Mouse (Mus musculus) hindbrain, embryonic 14.5 days (tissue): ENCODE measurements at regions not wholly inside any gene's neighbourhood (a gene's known extent, or its start where the extent isn't known, plus 50 kb on each side); places are given as distances from the start of the nearest gene placed in this dataset.

Experiments used
- ATAC-seq: fragments of 200-750 bp; cut with Nextera tagmentation; 2 replicates; pipeline ENCODE4 v1.8.0; 2017; ENCODE audit warnings: moderate number of reproducible peaks, mild to moderate bottlenecking, moderate TSS enrichment, moderate library complexity; ENCODE audit not compliant: low FRiP score
- DNase-seq: peaks from one replicate; pipeline ENCODE4 v3.0.0-alpha.2; 2015; ENCODE audit warnings: low spot score
- H3K27ac ChIP-seq: fragments of 300-500 bp; sonication (generic); 2 replicates; pipeline ENCODE4 v1.5.1; 2014; ENCODE audit warnings: mild to moderate bottlenecking, moderate library complexity
- H3K27me3 ChIP-seq: fragments of 300-500 bp; sonication (generic); 2 replicates; pipeline ENCODE4 v1.6.1; 2014; ENCODE audit warnings: mild to moderate bottlenecking, low read length, mixed read lengths; ENCODE audit not compliant: control insufficient read depth, insufficient read depth
- H3K36me3 ChIP-seq: fragments of 300-500 bp; sonication (generic); replicated peaks from 2 replicates; pipeline ENCODE4 v1.6.1; 2014; ENCODE audit not compliant: control insufficient read depth, insufficient read depth
- H3K4me1 ChIP-seq: fragments of 300-500 bp; sonication (generic); replicated peaks from 2 replicates; pipeline ENCODE4 v1.6.1; 2014; ENCODE audit warnings: antibody characterized with exemption, low read length, mixed read lengths; ENCODE audit not compliant: control insufficient read depth, insufficient read depth
- H3K4me2 ChIP-seq: fragments of 300-500 bp; sonication (generic); replicated peaks from 2 replicates; pipeline ENCODE4 v1.6.1; 2014; ENCODE audit warnings: mild to moderate bottlenecking, moderate library complexity
- H3K4me3 ChIP-seq: fragments of 300-500 bp; sonication (generic); replicated peaks from 2 replicates; pipeline ENCODE4 v1.5.1; 2014; ENCODE audit warnings: mild to moderate bottlenecking, low read length
- H3K9ac ChIP-seq: fragments of 300-500 bp; sonication (generic); 2 replicates; pipeline ENCODE4 v1.6.1; 2014
- H3K9me3 ChIP-seq: fragments of 300-500 bp; sonication (generic); 2 replicates; pipeline ENCODE4 v1.6.1; 2016; ENCODE audit warnings: low read length; ENCODE audit not compliant: control insufficient read depth
- WGBS: fragments of 180-500 bp; shearing (Covaris S2); extraction: QIAGEN DNeasy Blood & Tissue Kit; methylation state at CpG from one replicate; pipeline ENCODE4 v1.1.7; 2014; 5-methylcytosine and 5-hydroxymethylcytosine counted together

DNA sequence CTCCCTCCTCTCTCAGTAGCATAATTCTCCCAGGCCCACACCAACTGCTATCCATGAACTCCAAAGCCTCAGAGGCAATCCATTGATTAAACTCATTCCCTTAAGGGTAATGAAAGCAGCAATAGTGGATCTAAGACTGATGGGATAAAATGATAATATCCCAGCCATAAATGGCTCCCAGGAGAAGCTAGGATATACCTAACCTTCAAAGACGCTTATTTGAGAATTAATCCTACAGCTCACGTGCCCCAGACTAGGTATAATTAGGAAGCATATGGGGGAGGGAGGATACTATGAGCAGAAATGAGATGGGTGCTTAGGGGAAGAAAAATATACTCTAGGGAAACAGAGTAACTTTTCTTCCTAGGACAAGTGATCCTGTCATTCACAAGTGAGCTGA lies 52.8 kb upstream of the Rnf32 start:
- 67% methylated on average over 2 of the region's 2 CpGs for WGBS
- Histone ChIP-seq H3K4me2 (no peak overlapping the region), H3K27me3 (no peaks in the 10 kb centered on the region), H3K9me3 (no peaks in the 10 kb centered on the region), H3K4me3 (no peak overlapping the region), H3K27ac (no peak overlapping the region), H3K9ac (no peak overlapping the region), H3K4me1 (no peaks in the 10 kb centered on the region), H3K36me3 (no peaks in the 10 kb centered on the region)
- ATAC-seq (no peak), DNase-seq (no peak)

DNA sequence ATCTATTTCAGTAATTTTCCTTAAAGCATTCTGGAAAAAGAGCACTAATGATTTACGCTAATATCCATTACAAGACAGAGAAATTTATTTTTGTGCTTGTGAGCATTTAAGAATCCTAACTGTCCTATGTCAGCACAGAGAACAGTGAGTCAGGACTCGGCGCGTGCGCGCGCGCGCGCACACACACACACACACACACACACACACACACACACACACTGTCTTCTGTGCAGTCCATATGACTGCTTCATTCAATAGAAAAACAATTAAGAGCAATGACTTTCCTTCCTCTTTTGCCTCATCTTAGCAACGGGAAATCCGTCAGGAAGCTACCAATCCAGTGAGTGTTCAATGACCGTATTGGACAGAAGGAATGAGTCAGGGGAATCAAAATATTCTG lies 53.3 kb upstream of the Rnf32 start:
- Histone ChIP-seq H3K4me2 (no peak overlapping the region), H3K9ac (no peak overlapping the region), H3K36me3 (no peaks in the 10 kb centered on the region), H3K27me3 (no peaks in the 10 kb centered on the region), H3K27ac (no peak overlapping the region), H3K4me1 (no peaks in the 10 kb centered on the region), H3K4me3 (no peak overlapping the region), H3K9me3 (no peaks in the 10 kb centered on the region)
- ATAC-seq (no peak), DNase-seq (no peak)
- WGBS = 86% methylated on average over 13 of the region's 13 CpGs

DNA sequence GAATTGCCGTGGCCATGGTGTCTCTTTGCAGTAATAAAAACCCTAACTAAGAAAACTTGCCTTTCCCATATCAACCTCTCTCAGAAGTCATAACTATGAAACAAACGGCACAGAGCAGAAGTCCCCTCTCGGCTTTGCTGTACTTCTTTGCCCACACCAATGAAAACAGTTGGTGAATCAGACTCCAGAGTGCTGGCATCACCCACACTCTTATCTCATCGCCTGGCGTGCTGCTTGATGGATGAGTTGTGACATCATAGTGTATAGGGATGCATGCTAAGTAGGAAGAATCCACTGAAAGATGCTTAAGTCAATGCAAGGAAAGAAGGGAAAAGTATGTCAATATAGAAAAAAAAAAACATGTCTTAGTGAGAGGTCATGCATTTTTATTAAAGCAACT lies 58.3 kb upstream of the Rnf32 start:
- 77% methylated on average over 5 of the region's 5 CpGs for WGBS
- no peak for ATAC-seq
- Histone ChIP-seq H3K4me1 (no peaks in the 10 kb centered on the region), H3K27ac (no peak overlapping the region), H3K27me3 (no peaks in the 10 kb centered on the region), H3K9me3 (no peaks in the 10 kb centered on the region), H3K4me2 (no peak overlapping the region), H3K9ac (no peak overlapping the region), H3K36me3 (no peaks in the 10 kb centered on the region), H3K4me3 (no peak overlapping the region)
- DNase-seq = no peak

DNA sequence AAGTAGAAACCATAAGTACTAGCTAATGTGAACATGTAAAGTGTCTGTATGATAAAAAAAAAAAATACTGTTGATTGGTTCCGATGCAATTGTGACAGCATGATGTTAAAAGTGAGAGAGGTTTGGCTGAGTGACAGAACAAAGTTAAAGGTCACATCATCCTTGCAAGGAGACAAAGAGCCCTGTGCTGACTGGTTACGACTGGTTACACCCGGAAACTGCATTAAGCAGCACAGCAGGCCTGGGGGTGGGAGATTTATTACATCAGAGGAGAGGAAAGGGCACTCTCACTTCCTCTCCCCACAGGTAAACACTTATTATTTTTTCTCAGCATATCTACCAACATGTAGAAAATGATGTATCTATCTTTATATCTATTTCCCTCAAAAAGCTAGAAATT lies 63.5 kb upstream of the Rnf32 start:
- no peaks in the 10 kb centered on the region for H3K4me1 ChIP-seq
- H3K27ac ChIP-seq = no peak overlapping the region
- 8% methylated on average over 3 of the region's 3 CpGs for WGBS
- ATAC-seq = no peak
- H3K4me3 ChIP-seq = no peak overlapping the region
- no peak overlapping the region for H3K9ac ChIP-seq
- DNase-seq = no peak
- H3K27me3 ChIP-seq = no peaks in the 10 kb centered on the region
- no peaks in the 10 kb centered on the region for H3K9me3 ChIP-seq
- no peak overlapping the region for H3K4me2 ChIP-seq
- no peaks in the 10 kb centered on the region for H3K36me3 ChIP-seq

DNA sequence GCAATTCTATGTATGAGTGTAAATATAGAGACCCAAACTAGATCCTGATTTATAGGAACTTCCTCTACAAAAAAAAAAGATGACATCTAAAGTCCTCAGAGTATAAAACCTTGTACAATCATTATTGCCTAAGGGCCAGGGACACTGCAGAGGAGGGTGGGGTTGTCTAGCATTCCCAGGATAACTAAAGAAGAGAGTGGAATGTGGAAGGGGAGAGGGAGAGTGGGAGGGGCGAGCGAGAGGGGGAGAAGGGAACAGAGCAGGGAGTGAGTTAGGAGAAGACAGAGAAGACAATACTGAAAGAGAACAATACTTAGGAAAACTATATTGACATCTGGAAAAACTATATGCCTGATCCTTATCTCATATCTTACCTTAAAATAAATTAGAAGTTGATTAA lies 64.0 kb upstream of the Rnf32 start:
- DNase-seq (no peak), ATAC-seq (no peak)
- Histone ChIP-seq H3K27me3 (no peaks in the 10 kb centered on the region), H3K4me1 (no peaks in the 10 kb centered on the region), H3K9me3 (no peaks in the 10 kb centered on the region), H3K4me2 (no peak overlapping the region), H3K9ac (no peak overlapping the region), H3K4me3 (no peak overlapping the region), H3K36me3 (no peaks in the 10 kb centered on the region), H3K27ac (no peak overlapping the region)
- WGBS = 4% methylated on average over 2 of the region's 2 CpGs

DNA sequence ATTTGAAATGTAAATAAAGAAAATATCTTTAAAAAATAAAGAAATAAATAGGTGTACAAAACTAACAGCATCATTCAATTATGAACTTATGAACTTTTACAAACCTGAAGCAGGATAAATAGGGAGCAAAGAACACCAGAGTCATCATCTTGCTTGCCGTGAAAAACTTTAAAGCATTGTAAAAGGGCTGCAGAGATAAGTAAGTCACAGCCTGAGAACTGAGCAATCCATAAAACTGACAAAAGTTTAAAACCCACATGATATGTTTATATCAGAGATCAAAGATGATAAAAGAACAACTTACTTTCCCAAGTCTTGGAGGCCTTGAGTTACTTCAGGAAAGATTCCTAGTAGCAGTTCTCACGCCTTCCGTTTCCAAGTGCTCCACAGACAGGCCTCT lies 66.1 kb upstream of the Rnf32 start:
- no peak for ATAC-seq
- no peak overlapping the region for H3K9ac ChIP-seq
- H3K4me1 ChIP-seq = no peaks in the 10 kb centered on the region
- 97% methylated on average over 3 of the region's 3 CpGs for WGBS
- H3K4me3 ChIP-seq = no peak overlapping the region
- H3K9me3 ChIP-seq = no peaks in the 10 kb centered on the region
- H3K27me3 ChIP-seq = no peaks in the 10 kb centered on the region
- DNase-seq = no peak
- H3K36me3 ChIP-seq = no peaks in the 10 kb centered on the region
- H3K4me2 ChIP-seq = no peak overlapping the region
- H3K27ac ChIP-seq = no peak overlapping the region

DNA sequence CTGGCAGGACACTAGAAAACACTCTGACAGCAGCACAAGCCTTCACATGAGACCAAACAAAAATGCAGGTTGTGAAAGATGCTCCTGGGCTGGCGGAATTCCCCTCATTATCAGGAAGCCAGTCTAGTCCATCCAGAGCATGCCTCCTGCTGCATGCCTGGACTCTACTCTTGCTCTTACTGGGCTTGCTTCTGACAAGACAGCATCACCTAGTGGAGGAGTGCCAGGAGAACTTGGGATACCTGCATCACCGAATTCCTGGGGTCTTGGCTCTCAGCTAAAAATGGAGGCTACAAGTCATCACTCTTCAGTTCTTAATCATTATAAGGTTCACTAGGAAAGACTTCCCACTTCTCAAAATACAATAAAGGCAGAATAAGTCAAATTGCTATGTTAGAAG lies 78.8 kb upstream of the Rnf32 start:
- H3K4me3 ChIP-seq = no peak overlapping the region
- no peaks in the 10 kb centered on the region for H3K4me1 ChIP-seq
- no peaks in the 10 kb centered on the region for H3K9me3 ChIP-seq
- no peak for ATAC-seq
- DNase-seq = no peak
- H3K27ac ChIP-seq = no peak overlapping the region
- no peak overlapping the region for H3K9ac ChIP-seq
- H3K4me2 ChIP-seq = no peak overlapping the region
- no peaks in the 10 kb centered on the region for H3K27me3 ChIP-seq
- 71% methylated on average over 2 of the region's 2 CpGs for WGBS
- H3K36me3 ChIP-seq = no peaks in the 10 kb centered on the region

DNA sequence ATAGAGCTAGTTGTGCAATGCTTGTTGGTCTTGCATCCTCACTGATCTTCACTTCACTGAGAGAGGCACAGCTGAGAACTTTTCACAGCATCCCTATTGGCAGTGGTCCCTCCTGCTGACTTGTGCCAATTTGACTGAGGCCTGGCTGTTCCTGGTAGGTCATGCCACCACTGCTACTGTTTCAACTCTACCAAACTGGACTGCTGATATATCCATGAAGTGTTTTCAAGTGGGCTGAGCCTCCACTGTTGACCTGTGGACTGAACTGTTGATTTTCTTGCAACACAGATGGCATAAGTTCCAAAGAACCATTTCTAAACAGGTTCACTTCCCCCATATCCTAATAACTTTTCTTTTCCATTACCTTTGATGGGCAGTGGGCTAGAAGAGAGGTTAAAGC lies 83.3 kb upstream of the Rnf32 start:
- no peak overlapping the region for H3K4me2 ChIP-seq
- H3K27me3 ChIP-seq = no peaks in the 10 kb centered on the region
- no peaks in the 10 kb centered on the region for H3K4me1 ChIP-seq
- H3K9ac ChIP-seq = no peak overlapping the region
- ATAC-seq (no peak), DNase-seq (no peak)
- H3K36me3 ChIP-seq = no peaks in the 10 kb centered on the region
- no peak overlapping the region for H3K4me3 ChIP-seq
- H3K27ac ChIP-seq = no peak overlapping the region
- no peaks in the 10 kb centered on the region for H3K9me3 ChIP-seq

DNA sequence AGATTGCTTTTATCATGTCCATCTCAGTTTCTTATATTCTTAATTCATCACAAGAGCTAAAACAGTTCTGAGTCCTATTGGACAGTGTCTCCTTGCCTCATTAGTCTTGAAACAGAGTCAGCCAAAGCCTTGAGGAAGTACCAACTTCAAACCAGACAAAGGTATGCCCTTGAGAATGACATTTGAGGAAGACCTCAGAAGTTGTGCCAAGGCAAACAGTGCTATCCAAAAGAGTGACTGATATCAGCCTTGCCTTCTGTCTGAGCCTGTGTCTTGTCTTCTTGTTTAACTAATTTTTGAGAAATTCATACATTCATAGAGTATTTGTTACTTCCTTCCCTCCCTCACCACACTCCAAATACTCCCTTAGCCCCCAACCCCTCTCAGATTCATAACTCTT lies 88.5 kb upstream of the Rnf32 start:
- no peak for DNase-seq
- no peak overlapping the region for H3K27ac ChIP-seq
- H3K4me1 ChIP-seq = no peaks in the 10 kb centered on the region
- no peak overlapping the region for H3K4me2 ChIP-seq
- no peak overlapping the region for H3K4me3 ChIP-seq
- no peaks in the 10 kb centered on the region for H3K27me3 ChIP-seq
- no peak for ATAC-seq
- no peaks in the 10 kb centered on the region for H3K9me3 ChIP-seq
- H3K36me3 ChIP-seq = no peaks in the 10 kb centered on the region
- H3K9ac ChIP-seq = no peak overlapping the region

DNA sequence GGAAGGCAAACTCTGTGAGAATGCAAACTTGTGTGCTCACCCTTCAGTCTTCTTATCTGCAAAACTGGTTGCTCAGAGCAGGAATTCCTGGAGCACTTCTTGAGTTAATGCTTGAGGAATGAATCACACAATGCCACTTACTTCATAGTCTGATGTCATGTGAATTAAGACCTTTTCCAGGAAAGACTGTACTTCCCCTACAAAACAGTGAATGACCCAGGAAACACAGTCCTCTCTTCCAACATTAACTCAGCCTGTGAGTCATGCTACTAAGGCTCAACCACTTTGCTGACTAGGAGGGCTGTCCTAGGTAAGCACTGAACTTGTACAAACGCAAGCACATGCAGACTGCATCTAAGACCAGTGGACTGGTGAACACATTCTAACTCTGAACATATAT lies 112.5 kb upstream of the Rnf32 start:
- Histone ChIP-seq H3K27me3 (no peaks in the 10 kb centered on the region), H3K27ac (no peak overlapping the region), H3K4me1 (no peaks in the 10 kb centered on the region), H3K9me3 (no peaks in the 10 kb centered on the region), H3K36me3 (no peaks in the 10 kb centered on the region), H3K9ac (no peak overlapping the region), H3K4me2 (no peak overlapping the region), H3K4me3 (no peak overlapping the region)
- WGBS = 90% methylated on average over 1 of the region's 1 CpGs
- DNase-seq = no peak
- no peak for ATAC-seq
